Mouse (Mus musculus) layer of hippocampus, adult 18-20 months (tissue): Measurements from ENCODE around the gene Armc8. TPM values are rescaled to one million over a fixed set of nuclear protein-coding genes. Genes with fewer than 3 reads are reported as not detected.

Experiments
- total RNA-seq, 2 experiments: library from RNA; stranded (reverse); gene quantifications; 2 replicates each; pipeline ENCODE4 v1.2.3; 2021

Gene Armc8
- total RNA-seq, 2 experiments from 2014 or later: 53.6 to 55.1 TPM

Other genes with a start within 250 kb of the Armc8 start
- 1 to 10 TPM; 1.6 to 2.4 TPM for gene Esyt3, start 210.3 kb downstream of the Armc8 start, total RNA-seq
- gene Mras, start 131.5 kb downstream of the Armc8 start, total RNA-seq: 100 to 1,000 TPM; 133 to 150 TPM
- gene Nme9, start 117.4 kb downstream of the Armc8 start, total RNA-seq: 1 to 10 TPM in 1 of 2 experiments, under 1 TPM in 1; 0.46 to 1.1 TPM
- gene Dbr1, start 6.9 kb upstream of the Armc8 start, total RNA-seq: 10 to 100 TPM; 12.4 to 15.9 TPM
- gene A4gnt, start 43.6 kb upstream of the Armc8 start, total RNA-seq: not detected
- gene Dzip1l, start 60.6 kb upstream of the Armc8 start, total RNA-seq: 10 to 100 TPM; 20.2 to 27.3 TPM
- gene Cldn18, start 148.4 kb upstream of the Armc8 start, total RNA-seq: not detected